Mouse (Mus musculus): ENCODE measurements at regions not wholly inside any gene's neighbourhood (a gene's known extent, or its start where the extent isn't known, plus 50 kb on each side); places are given as distances from the start of the nearest gene placed in this dataset.
A peak's percentile ranks its signal among the peaks of the same experiment; 100 is the strongest.

DNA sequence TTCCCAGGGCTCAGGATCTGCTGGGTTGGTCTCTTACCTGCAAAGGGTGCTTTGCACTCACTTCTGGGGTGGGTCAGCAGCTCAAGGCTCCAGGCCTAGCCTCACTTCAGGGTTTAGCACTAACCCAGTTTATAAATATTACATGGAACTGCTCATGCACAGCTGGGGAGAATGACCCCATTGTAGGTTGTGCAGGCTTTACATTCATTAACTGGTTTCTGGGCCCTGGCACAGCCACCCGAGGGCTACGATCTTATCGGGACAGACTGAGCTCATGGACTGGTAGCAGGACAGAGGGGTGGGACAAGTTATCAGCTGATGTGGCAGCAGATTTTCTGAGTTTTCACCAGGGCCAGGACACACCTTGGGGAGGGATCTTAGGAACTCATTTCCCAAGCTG, 59.4 kb upstream of the Shh start:
- no peaks in the 10 kb centered on the region for H3K36me3 ChIP-seq (ENCODE audit: control insufficient read depth, insufficient read depth, low read length)
- no peaks in the 10 kb centered on the region for H3K4me1 ChIP-seq (replicated peaks; ENCODE audit: control insufficient read depth, insufficient read depth, low read length)
- ATAC-seq (replicated peaks; ENCODE audit: low FRiP score): no peak
- no peaks in the 10 kb centered on the region for H3K27me3 ChIP-seq (ENCODE audit: control insufficient read depth, insufficient read depth, low read length)
- WGBS: 88% methylated on average over 3 of the region's 3 CpGs
- no peak overlapping the region for H3K27ac ChIP-seq (ENCODE audit: low read depth, low read length)
- H3K9me3 ChIP-seq (ENCODE audit: control insufficient read depth, low read length): no peaks in the 10 kb centered on the region
- no peak overlapping the region for H3K4me3 ChIP-seq (ENCODE audit: low read depth, low read length)
- no peak overlapping the region for H3K4me2 ChIP-seq (ENCODE audit: low read depth, low read length, severe bottlenecking)
- H3K9ac ChIP-seq (ENCODE audit: low read length): no peak overlapping the region
- no peak for DNase-seq (ENCODE audit: low spot score)

DNA sequence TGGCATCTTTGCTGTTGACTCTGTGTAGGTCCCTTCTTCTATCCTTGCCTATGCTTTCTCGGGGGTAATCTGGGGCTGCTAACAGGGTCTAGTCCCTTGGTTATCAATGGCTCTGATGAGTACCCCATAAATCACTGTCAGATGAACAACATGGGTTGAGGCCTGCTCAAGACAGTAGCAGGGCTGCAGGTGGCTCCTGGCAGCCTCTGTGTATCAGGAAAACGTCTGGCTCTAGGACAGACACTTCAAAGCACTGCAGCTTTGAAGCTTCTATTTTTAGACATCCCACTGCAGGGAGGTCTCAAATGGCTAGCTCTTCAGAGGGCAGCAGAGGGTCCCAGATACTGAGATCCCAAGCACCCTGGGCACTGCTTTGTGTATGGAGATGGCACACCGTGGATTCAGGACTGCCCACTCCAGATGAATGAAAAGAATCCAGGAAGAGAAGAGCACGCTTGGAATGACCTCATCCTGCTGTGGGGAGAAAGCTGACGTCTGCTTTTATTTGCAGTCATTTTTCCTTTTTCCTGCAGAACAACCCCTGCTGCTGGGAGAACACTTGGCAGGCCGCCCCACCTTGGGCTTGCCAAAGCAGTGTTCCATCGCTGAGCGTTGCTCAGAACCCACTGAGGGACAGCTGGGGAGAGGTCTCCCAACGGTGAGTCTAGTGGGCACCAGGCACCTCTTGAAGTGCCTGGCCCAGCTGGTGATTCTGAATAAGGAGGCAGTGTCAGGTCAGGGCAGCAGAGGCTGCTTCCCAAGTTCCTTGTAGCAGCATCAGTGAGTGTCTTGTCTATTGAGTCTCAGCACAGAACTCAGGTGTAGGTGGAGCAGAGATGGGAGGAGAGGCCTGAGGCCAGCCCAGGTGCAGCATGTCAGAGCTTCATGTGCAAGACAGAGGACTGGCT, 54.0 kb upstream of the Shh start:
- no peak overlapping the region for H3K9ac ChIP-seq (ENCODE audit: low read length)
- WGBS: 63% methylated on average over 9 of the region's 9 CpGs
- ATAC-seq (replicated peaks; ENCODE audit: low FRiP score) (no peak), DNase-seq (ENCODE audit: low spot score) (peak; percentile 44)
- no peaks in the 10 kb centered on the region for H3K9me3 ChIP-seq (ENCODE audit: control insufficient read depth, low read length)
- H3K27me3 ChIP-seq (ENCODE audit: control insufficient read depth, insufficient read depth, low read length): no peaks in the 10 kb centered on the region
- H3K27ac ChIP-seq (ENCODE audit: low read depth, low read length): no peak overlapping the region
- H3K36me3 ChIP-seq (ENCODE audit: control insufficient read depth, insufficient read depth, low read length): no peaks in the 10 kb centered on the region
- H3K4me2 ChIP-seq (ENCODE audit: low read depth, low read length, severe bottlenecking): no peak overlapping the region
- no peaks in the 10 kb centered on the region for H3K4me1 ChIP-seq (replicated peaks; ENCODE audit: control insufficient read depth, insufficient read depth, low read length)
- H3K4me3 ChIP-seq (ENCODE audit: low read depth, low read length): no peak overlapping the region

DNA sequence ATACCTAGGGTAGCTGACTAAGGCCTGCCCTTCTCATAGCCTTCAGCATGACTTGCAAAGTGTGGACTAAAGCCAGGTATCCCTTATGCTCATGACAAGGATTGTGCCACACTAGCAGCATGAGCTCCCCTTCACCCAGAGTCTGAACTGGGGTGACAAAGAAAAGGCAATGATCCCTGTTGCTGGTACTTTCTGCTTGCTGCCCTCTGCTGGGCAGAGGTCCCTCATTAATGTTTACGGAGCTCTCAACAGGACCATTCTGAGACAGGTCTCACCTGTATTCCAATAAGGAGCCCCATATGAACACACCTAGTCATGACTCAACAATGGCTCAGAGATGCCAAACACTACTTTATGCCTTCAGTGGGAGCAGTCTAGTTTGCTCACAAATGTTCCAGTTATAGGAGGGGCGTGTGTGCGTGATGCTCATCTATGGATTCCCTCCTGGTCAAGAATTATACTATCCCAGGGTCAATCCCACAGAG, 52.0 kb upstream of the Shh start:
- H3K36me3 ChIP-seq (ENCODE audit: control insufficient read depth, insufficient read depth, low read length): no peaks in the 10 kb centered on the region
- H3K27me3 ChIP-seq (ENCODE audit: control insufficient read depth, insufficient read depth, low read length): no peaks in the 10 kb centered on the region
- H3K4me2 ChIP-seq (ENCODE audit: low read depth, low read length, severe bottlenecking): no peak overlapping the region
- no peak overlapping the region for H3K9ac ChIP-seq (ENCODE audit: low read length)
- H3K9me3 ChIP-seq (ENCODE audit: control insufficient read depth, low read length): no peaks in the 10 kb centered on the region
- no peak for ATAC-seq (replicated peaks; ENCODE audit: low FRiP score)
- H3K27ac ChIP-seq (ENCODE audit: low read depth, low read length): no peak overlapping the region
- H3K4me1 ChIP-seq (replicated peaks; ENCODE audit: control insufficient read depth, insufficient read depth, low read length): no peaks in the 10 kb centered on the region
- 92% methylated on average over 3 of the region's 3 CpGs for WGBS
- H3K4me3 ChIP-seq (ENCODE audit: low read depth, low read length): no peak overlapping the region
- DNase-seq (ENCODE audit: low spot score): peak; percentile 5

Data from forebrain, embryonic 11.5 days (tissue).